Mouse (Mus musculus): Measurements from ENCODE around the gene Arpc4. TPM values are rescaled to one million over a fixed set of nuclear protein-coding genes. Genes with fewer than 3 reads are reported as not detected.
"Not testable (repeated sequence)": the region's sequence is repeated elsewhere in the genome, so short reads cannot be mapped to it uniquely, and the experiment has no call there.

Arpc4 gene
- polyA plus RNA-seq (2014; fragmentation: Nextera tagmentation; extraction: Ambion mirVana): 238 and 253 TPM in 2 replicates

DNA sequence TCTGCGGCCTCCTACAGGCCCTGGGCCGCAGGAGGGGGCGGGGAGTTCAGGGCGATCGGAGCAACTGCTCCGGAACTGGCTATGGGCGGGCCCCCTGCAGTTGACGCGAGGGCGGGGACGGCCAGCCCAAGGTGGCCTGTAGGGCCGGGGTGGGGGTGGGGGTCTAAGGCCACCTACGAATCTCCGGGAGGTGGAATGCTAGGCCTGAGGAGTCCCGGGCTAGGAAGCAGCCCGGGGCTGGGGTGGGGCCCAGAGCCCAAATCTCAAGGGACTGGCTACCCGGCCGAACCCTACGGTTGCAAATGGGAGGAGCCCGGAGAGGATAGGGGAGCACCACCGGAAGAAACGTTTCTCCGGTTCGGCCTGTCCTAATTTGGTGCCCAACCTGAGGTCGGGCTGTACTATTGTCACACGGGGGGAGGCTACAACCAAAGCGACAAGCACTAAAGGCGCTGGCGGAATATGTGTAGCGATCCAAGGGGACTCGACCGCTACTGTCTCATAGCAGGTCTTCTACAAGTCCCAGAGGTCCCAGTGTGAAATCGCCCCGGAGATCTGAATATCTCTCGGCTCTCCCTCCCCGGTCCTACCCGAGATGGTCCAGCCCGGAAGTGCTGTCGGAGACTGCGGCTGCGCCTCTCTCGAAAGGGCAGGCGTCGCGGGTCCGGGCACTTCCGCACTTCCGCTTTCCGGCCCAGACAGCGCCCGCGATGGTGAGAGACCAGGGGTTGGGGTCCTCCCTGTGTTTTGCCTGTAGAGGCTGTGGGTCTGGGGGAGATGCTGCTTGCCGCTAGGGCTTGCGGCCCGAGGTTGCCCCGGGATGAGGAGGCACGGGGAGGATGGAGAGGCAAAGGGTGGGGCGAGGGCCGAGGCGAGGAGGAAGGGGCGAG, at the start of gene Arpc4, which contains the start of gene Tada3:
Gene Arpc4, plus strand, starts transcription at position 620 of the 890 bp plus-strand sequence.
Gene Tada3, minus strand, starts transcription at position 388 of the 890 bp plus-strand sequence.
- Histone ChIP-seq H3K27ac (ENCODE audit: low read depth, low read length) (peak within 1 kb of the TSS; percentile 91), H3K9ac (replicated peaks; ENCODE audit: low read depth, low read length) (peak within 1 kb of the TSS; percentile 93), H3K4me2 (ENCODE audit: low read depth, low read length) (peak within 1 kb of the TSS; percentile 98), H3K4me3 (ENCODE audit: low read depth, low read length) (peak within 1 kb of the TSS; percentile 96), H3K9me3 (ENCODE audit: control insufficient read depth, low read length) (no peaks in the 10 kb centered on the region), H3K36me3 (ENCODE audit: control insufficient read depth, insufficient read depth, low read length) (peaks cover 44% of the 10 kb centered on the region), H3K4me1 (ENCODE audit: control insufficient read depth, insufficient read depth, low read length) (peaks cover 12% of the 10 kb centered on the region), H3K27me3 (ENCODE audit: control insufficient read depth, insufficient read depth, low read length) (no peaks in the 10 kb centered on the region)
- WGBS: under 1% methylated on average over 57 of the region's 61 CpGs
- ATAC-seq (ENCODE audit: low read depth): peak; percentile 95

DNA sequence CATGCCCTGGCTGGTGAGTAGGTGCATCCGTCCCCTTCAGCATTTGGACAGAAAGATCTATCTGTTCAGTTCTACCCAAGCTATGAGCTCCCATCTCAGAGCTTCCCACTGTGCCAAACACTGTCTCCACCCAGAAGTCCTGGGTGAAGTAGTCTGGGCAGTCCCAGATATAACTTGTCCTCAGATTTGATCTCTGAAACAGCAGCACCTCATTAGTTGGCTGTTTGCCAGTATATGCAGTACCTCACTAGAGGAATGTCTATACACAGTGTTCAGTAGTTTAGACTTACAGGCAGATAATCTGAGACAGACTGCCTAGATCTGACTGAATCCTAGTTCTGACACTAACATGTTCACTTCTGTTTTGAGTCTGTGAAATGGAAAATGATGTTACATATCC, 48.5 kb upstream of the Arpc4 start:
- Histone ChIP-seq H3K4me1 (ENCODE audit: control insufficient read depth, insufficient read depth, low read length) (peaks cover 4% of the 10 kb centered on the region; the same call in 1 of the 2 replicates), H3K4me2 (ENCODE audit: low read depth, low read length) (no peak overlapping the region), H3K27ac (ENCODE audit: low read depth, low read length) (no peak overlapping the region), H3K4me3 (ENCODE audit: low read depth, low read length) (no peak overlapping the region), H3K9me3 (ENCODE audit: control insufficient read depth, low read length) (no peaks in the 10 kb centered on the region), H3K27me3 (ENCODE audit: control insufficient read depth, insufficient read depth, low read length) (no peaks in the 10 kb centered on the region), H3K9ac (replicated peaks; ENCODE audit: low read depth, low read length) (no peak overlapping the region), H3K36me3 (ENCODE audit: control insufficient read depth, insufficient read depth, low read length) (peaks cover 9% of the 10 kb centered on the region)
- ATAC-seq (ENCODE audit: low read depth): no peak
- 81% methylated on average over 1 of the region's 1 CpGs for WGBS

DNA sequence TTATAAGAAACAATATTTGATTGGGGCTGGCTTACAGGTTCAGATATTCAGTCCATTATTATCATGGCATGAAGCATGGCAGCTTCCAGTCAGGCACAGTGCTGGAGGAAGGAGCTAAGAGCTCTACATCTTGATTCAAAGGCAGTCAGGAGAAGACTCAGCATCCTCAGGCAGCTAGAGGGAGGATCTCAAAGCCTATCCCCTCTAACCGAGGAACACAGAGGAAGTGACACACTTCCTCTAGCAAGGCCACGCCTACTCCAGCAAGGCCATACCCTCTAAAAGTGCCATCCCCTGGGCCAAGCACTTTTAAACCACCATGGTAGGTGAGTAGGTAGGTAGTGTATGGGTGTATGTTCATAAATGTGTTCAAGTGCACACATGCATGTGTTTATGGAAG, 47.4 kb upstream of the Arpc4 start:
- no peak overlapping the region for H3K4me3 ChIP-seq (ENCODE audit: low read depth, low read length)
- H3K36me3 ChIP-seq (ENCODE audit: control insufficient read depth, insufficient read depth, low read length): peaks cover 12% of the 10 kb centered on the region; the same call in 1 of the 2 replicates
- H3K9ac ChIP-seq (replicated peaks; ENCODE audit: low read depth, low read length): no peak overlapping the region
- no peak for ATAC-seq (ENCODE audit: low read depth)
- no peak overlapping the region for H3K4me2 ChIP-seq (ENCODE audit: low read depth, low read length)
- peaks cover 4% of the 10 kb centered on the region; the same call in 1 of the 2 replicates for H3K4me1 ChIP-seq (ENCODE audit: control insufficient read depth, insufficient read depth, low read length)
- WGBS: 71% methylated on average over 2 of the region's 2 CpGs
- H3K27me3 ChIP-seq (ENCODE audit: control insufficient read depth, insufficient read depth, low read length): no peaks in the 10 kb centered on the region
- no peaks in the 10 kb centered on the region for H3K9me3 ChIP-seq (ENCODE audit: control insufficient read depth, low read length)
- H3K27ac ChIP-seq (ENCODE audit: low read depth, low read length): no peak overlapping the region

DNA sequence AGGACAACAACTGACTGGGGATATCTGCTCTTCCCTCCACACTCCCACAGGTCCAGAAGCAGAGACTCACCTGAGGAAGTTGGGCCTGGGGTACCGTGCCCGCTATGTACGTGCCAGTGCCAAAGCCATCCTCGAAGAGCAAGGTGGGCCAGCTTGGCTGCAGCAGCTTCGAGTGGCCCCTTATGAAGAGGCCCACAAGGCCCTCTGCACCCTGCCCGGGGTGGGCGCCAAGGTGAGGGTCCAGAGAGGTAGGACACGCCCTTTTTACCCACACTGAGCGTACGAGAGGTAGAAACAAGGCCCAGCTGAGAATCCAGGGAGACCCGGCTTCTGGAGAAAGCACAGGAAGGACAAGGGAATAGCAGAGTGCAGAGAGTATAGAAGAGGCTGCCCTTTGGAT, 46.2 kb upstream of the Arpc4 start:
- H3K9me3 ChIP-seq (ENCODE audit: control insufficient read depth, low read length): no peaks in the 10 kb centered on the region
- WGBS: 93% methylated on average over 11 of the region's 11 CpGs
- no peak overlapping the region for H3K4me2 ChIP-seq (ENCODE audit: low read depth, low read length)
- ATAC-seq (ENCODE audit: low read depth): no peak
- no peak overlapping the region for H3K9ac ChIP-seq (replicated peaks; ENCODE audit: low read depth, low read length)
- no peak overlapping the region for H3K4me3 ChIP-seq (ENCODE audit: low read depth, low read length)
- no peaks in the 10 kb centered on the region for H3K27me3 ChIP-seq (ENCODE audit: control insufficient read depth, insufficient read depth, low read length)
- H3K27ac ChIP-seq (ENCODE audit: low read depth, low read length): no peak overlapping the region
- peaks cover 4% of the 10 kb centered on the region; the same call in 1 of the 2 replicates for H3K4me1 ChIP-seq (ENCODE audit: control insufficient read depth, insufficient read depth, low read length)
- H3K36me3 ChIP-seq (ENCODE audit: control insufficient read depth, insufficient read depth, low read length): peaks cover 21% of the 10 kb centered on the region; the same call in 1 of the 2 replicates

DNA sequence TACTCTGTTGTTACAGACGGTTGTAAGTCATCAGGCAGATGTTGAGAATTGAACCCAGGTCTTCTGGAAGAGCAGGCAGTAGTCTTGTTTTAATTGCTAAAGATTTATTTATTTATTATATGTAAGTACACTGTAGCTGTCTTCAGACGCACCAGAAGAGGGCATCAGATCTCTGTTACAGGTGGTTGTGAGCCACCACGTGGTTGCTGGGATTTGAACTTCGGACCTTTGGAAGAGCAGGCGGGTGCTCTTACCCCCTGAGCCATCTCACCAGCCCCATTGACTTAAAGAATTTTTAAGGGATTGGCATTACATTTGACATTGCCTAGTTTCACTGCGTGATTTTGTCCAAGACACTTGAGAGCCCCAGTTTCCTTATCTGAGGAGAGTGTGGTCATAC, 45.2 kb upstream of the Arpc4 start:
- peaks cover 21% of the 10 kb centered on the region; the same call in 1 of the 2 replicates for H3K36me3 ChIP-seq (ENCODE audit: control insufficient read depth, insufficient read depth, low read length)
- not testable (repeated sequence) for H3K4me1 ChIP-seq (ENCODE audit: control insufficient read depth, insufficient read depth, low read length); H3K9ac ChIP-seq (replicated peaks; ENCODE audit: low read depth, low read length); H3K4me2 ChIP-seq (ENCODE audit: low read depth, low read length); H3K9me3 ChIP-seq (ENCODE audit: control insufficient read depth, low read length); H3K4me3 ChIP-seq (ENCODE audit: low read depth, low read length); H3K27ac ChIP-seq (ENCODE audit: low read depth, low read length); ATAC-seq (ENCODE audit: low read depth); H3K27me3 ChIP-seq (ENCODE audit: control insufficient read depth, insufficient read depth, low read length)
- WGBS: 76% methylated on average over 6 of the region's 6 CpGs

DNA sequence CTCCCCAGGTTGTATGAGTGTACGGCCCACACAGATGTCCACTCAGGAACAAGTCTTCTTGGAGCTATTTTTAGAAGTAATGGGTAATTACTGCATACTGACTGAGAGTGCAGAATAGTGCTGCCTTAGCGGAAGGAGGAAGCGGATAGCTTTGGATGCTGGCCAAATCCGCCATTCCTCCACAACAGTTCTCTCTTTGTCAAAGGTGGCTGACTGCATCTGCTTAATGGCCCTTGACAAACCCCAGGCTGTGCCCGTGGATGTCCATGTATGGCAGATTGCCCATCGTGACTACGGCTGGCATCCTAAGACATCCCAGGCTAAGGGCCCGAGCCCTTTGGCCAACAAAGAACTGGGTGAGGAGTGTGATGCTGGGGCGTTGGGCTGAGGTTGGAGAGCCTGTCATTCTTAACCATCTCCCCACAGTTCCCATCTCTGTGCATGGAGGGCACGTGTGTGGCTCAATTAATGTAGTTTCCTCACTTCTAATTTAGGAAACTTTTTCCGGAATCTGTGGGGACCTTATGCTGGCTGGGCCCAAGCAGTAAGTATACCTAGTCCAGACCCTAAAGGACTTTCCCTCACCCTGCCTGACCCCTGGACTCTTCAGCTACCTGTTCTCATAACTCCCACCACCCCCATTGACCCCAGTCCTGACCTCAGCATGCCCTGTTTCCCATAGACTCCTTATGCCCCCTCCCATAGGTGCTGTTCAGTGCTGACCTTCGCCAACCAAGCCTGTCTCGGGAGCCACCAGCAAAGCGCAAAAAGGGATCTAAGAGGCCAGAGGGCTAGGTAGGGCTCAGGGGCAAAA, 44.6 kb upstream of the Arpc4 start:
- peak; percentile 82; the same call in 1 of the 2 replicates for ATAC-seq (ENCODE audit: low read depth)
- Histone ChIP-seq H3K36me3 (ENCODE audit: control insufficient read depth, insufficient read depth, low read length) (peaks cover 25% of the 10 kb centered on the region; the same call in 1 of the 2 replicates), H3K27ac (ENCODE audit: low read depth, low read length) (peak overlapping the region; percentile 62), H3K4me1 (ENCODE audit: control insufficient read depth, insufficient read depth, low read length) (no peaks in the 10 kb centered on the region; the same call in 1 of the 2 replicates), H3K9me3 (ENCODE audit: control insufficient read depth, low read length) (no peaks in the 10 kb centered on the region), H3K4me3 (ENCODE audit: low read depth, low read length) (no peak overlapping the region), H3K9ac (replicated peaks; ENCODE audit: low read depth, low read length) (no peak overlapping the region), H3K4me2 (ENCODE audit: low read depth, low read length) (no peak overlapping the region), H3K27me3 (ENCODE audit: control insufficient read depth, insufficient read depth, low read length) (no peaks in the 10 kb centered on the region)
- WGBS: 55% methylated on average over 14 of the region's 14 CpGs

DNA sequence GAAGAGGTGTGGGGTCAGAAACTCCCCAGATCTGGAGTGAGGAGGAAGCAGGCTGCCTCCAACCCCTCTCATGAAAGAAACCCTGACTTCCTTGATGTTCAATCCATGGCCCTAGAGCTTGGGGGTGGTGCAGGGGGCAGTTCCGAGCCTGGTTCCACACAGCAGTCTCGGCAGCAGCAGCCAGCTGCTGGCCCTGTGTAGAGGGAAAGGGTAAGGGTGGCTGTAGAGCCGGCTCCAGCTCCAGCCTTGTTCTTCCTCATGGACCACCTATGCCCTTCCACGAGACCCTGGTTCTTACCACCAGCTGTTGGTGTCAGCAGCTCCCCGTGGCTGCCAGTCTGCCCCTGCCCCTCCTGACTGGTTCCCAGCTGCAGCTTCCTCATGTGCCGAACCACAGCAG, 43.7 kb upstream of the Arpc4 start:
- Histone ChIP-seq H3K9ac (replicated peaks; ENCODE audit: low read depth, low read length) (no peak overlapping the region), H3K4me3 (ENCODE audit: low read depth, low read length) (no peak overlapping the region), H3K27me3 (ENCODE audit: control insufficient read depth, insufficient read depth, low read length) (no peaks in the 10 kb centered on the region), H3K27ac (ENCODE audit: low read depth, low read length) (no peak overlapping the region), H3K4me2 (ENCODE audit: low read depth, low read length) (no peak overlapping the region), H3K9me3 (ENCODE audit: control insufficient read depth, low read length) (no peaks in the 10 kb centered on the region), H3K4me1 (ENCODE audit: control insufficient read depth, insufficient read depth, low read length) (no peaks in the 10 kb centered on the region; the same call in 1 of the 2 replicates), H3K36me3 (ENCODE audit: control insufficient read depth, insufficient read depth, low read length) (peaks cover 33% of the 10 kb centered on the region)
- 80% methylated on average over 6 of the region's 6 CpGs for WGBS
- ATAC-seq (ENCODE audit: low read depth): no peak

DNA sequence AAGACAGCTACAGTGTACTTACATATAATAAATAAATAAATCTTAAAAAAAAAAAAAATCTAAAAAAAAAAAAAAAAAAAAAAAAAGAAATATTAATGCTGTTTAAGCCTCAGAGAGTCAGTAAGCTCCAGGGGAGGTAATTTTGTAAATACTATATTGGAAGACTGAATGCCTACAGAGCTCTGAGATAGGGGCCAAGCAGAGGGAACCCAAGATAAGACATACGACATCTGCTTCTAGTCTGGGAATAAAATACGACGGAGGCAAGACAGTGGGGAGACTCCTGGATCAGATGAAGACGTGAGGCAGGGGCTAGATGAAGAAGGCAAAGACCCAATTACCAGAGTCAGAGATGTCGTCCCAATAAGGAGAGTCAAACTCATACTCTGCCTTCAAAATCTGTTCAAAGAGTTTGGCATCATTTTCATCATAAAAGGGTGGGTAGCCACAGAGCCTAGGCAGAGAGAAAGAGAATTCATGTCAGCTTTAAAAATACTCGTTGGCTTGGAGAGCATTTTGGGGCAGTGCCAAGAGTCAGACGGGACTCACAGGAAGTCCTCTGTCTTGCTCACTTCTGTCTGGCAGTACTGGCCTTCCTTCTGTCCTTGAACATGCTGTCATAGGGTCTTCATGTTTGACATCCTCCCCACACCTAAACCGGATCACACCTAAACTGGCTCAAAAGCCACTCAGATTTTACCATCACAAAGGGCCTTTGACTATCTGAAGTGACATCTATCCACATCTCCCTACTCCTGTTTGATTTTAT, 40.9 kb upstream of the Arpc4 start:
- peaks cover 39% of the 10 kb centered on the region for H3K36me3 ChIP-seq (ENCODE audit: control insufficient read depth, insufficient read depth, low read length)
- 66% methylated on average over 8 of the region's 8 CpGs for WGBS
- H3K9me3 ChIP-seq (ENCODE audit: control insufficient read depth, low read length): no peaks in the 10 kb centered on the region
- H3K27ac ChIP-seq (ENCODE audit: low read depth, low read length): no peak overlapping the region
- no peak overlapping the region for H3K4me2 ChIP-seq (ENCODE audit: low read depth, low read length)
- H3K9ac ChIP-seq (replicated peaks; ENCODE audit: low read depth, low read length): no peak overlapping the region
- H3K4me3 ChIP-seq (ENCODE audit: low read depth, low read length): no peak overlapping the region
- H3K27me3 ChIP-seq (ENCODE audit: control insufficient read depth, insufficient read depth, low read length): no peaks in the 10 kb centered on the region
- no peak for ATAC-seq (ENCODE audit: low read depth)
- peaks cover 6% of the 10 kb centered on the region; the same call in 1 of the 2 replicates for H3K4me1 ChIP-seq (ENCODE audit: control insufficient read depth, insufficient read depth, low read length)
